In the genomic region with DNA sequence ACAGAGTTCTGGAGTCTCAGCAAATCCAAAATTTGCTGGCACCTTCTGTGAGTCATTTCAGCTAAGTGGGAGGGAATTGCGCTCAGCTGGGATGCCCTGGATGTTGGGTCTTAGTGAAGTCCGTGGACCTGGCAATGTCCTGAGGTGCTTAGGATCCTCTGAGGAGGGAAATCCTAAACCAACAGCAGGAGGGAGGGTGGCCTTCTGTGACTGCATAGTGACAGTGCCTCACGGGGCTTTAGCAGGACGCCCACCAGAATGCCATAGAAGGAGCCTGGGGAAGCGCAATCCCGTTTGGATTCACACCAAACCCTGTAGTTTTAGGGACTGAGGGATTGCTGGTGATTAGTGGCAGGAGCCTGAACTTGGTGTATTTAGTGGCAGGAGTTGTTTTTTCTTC, we compare ENCODE assay signal across 19 mouse cellular contexts. TPM values are rescaled to one million over a fixed set of nuclear protein-coding genes. Genes with fewer than 3 reads are reported as not detected.
A peak's percentile ranks its signal among the peaks of the same experiment; 100 is the strongest.
DNase-seq lines count a peak whose midpoint lies in the region; TF ChIP-seq lines count a peak whose summit lies in the region.
"Had no signal": no experiment of that assay in that cellular context is flagged by ENCODE, and none has a peak within 500 bp of the region (broad histone marks: within the 10 kb centered on the region; RNA-seq: fewer than 3 reads in every experiment).

No protein-coding gene starts in this region.

- no peak overlapping the region for H3K4me3 ChIP-seq in heart, adult 2 months
- H3K4me3 ChIP-seq: forebrain, embryonic 10.5 days; forebrain, embryonic 13.5 days; hindbrain, embryonic 10.5 days; hindbrain, embryonic 13.5 days; intestine, embryonic 15.5 days had no signal

- no peak overlapping the region for H3K9ac ChIP-seq in heart, adult 2 months (ENCODE audit: low read depth, low read length)
- H3K9ac ChIP-seq: forebrain, embryonic 13.5 days; hindbrain, embryonic 13.5 days; intestine, embryonic 15.5 days had no signal

- no peak for TF ChIP-seq CTCF in heart, adult 2 months (IDR thresholded peaks at IDR 0.05)

- TF ChIP-seq POLR2A in heart, adult 2 months (IDR thresholded peaks at IDR 0.05; ENCODE audit: insufficient read depth, low read depth, low read length), result no peak

- H3K79me2 ChIP-seq in heart, adult 2 months (replicated peaks; ENCODE audit: control insufficient read depth, insufficient read depth, low read length), result peaks cover 9% of the 10 kb centered on the region

- H3K27ac ChIP-seq in heart, adult 2 months, result peak overlapping the region; percentile 62
- H3K27ac ChIP-seq: forebrain, embryonic 10.5 days; forebrain, embryonic 13.5 days; hindbrain, embryonic 10.5 days; hindbrain, embryonic 13.5 days had no signal

- peaks cover 25% of the 10 kb centered on the region for H3K4me1 ChIP-seq in heart, adult 2 months (ENCODE audit: control insufficient read depth, insufficient read depth, low read length)

- intact Hi-C loops in gastrocnemius, postnatal 36 days (cut with DNase I), result no loop called here
- intact Hi-C loops in heart, adult 2 months (cut with DNase I), result no loop called here

- TF ChIP-seq EP300 in heart, adult 2 months (IDR thresholded peaks at IDR 0.05; ENCODE audit: insufficient read depth, low read depth, low read length), result no peak

- peaks cover 30% of the 10 kb centered on the region for H3K36me3 ChIP-seq in heart, adult 2 months (ENCODE audit: control insufficient read depth, insufficient read depth, low read length)
- H3K36me3 ChIP-seq: hindbrain, embryonic 13.5 days; intestine, embryonic 15.5 days had no signal

- WGBS in heart, adult 2 months, result 63% methylated on average over 6 of the region's 6 CpGs

- DNase-seq in gastrocnemius, adult 18-20 months (ENCODE audit: low spot score), result peak; percentile 32
- no peak for DNase-seq in gastrocnemius, postnatal 36 days
- DNase-seq in heart, adult 2 months, result no peak
- DNase-seq in heart, adult 9 months (ENCODE audit: low spot score in 2 of 2), result no peak
- peak; percentile 22 for DNase-seq in 3T3-L1 (ENCODE audit: low read depth, low spot score)
- no peak for DNase-seq in spleen, postnatal 36 days (ENCODE audit: low spot score in 2 of 2)
- DNase-seq: adrenal gland, postnatal 14 days; B cell, adult 2 months; cerebellum, adult 18-20 months; cerebellum, adult 9-10 months; cerebellum, postnatal 14 days; heart, postnatal 36 days; kidney, adult 11 months had no signal

- no peaks in the 10 kb centered on the region for H3K27me3 ChIP-seq in heart, adult 2 months (ENCODE audit: control insufficient read depth, insufficient read depth, low read length)
- H3K27me3 ChIP-seq: CH12.LX; forebrain, embryonic 13.5 days; hindbrain, embryonic 13.5 days; intestine, embryonic 15.5 days had no signal

RNA-seq across cellular contexts. Expression of gene Crim1, which starts 17.4 kb away (rescaled TPM):
- 10 to 100 TPM; 53.6 to 74.0 TPM for total RNA-seq in gastrocnemius, adult 18-20 months (2021)
- 10 to 100 TPM; 25.0 to 25.6 TPM for total RNA-seq in gastrocnemius, postnatal 36 days (2021)
- total RNA-seq in heart, adult 2 months (2021), result 10 to 100 TPM; 50.6 to 55.4 TPM
- polyA plus RNA-seq in heart, adult 2 months (2012; rRNA removed), result 28.2 and 42.9 TPM in 2 replicates

Comparison
In these comparisons a context has a peak if more than half of its experiments do, and no peak if none do; other contexts are left out.
1. DNase-seq: peak in gastrocnemius, adult 18-20 months (single experiment) and 3T3-L1 (single experiment); none in gastrocnemius, postnatal 36 days (0 of 2), heart, adult 2 months (0 of 2), heart, adult 9 months (0 of 2) and spleen, postnatal 36 days (0 of 2).